Mouse (Mus musculus) frontal cortex, postnatal 25 days (tissue): ENCODE results near the gene Wdr72.

ENCODE experiments used
- DNase-seq, 2 experiments: peaks; one replicate each; pipeline ENCODE4 v3.0.0; 2022; ENCODE audit warnings: low spot score in 2 of 2

Wdr72 gene

GRCm38 (mm10) chr9:74241292-74241691 is 131.1 kb downstream of the Wdr72 start:
- DNase-seq = no peak

GRCm38 (mm10) chr9:74248084-74248483 is 137.9 kb downstream of the Wdr72 start:
- no peak for DNase-seq

DNA sequence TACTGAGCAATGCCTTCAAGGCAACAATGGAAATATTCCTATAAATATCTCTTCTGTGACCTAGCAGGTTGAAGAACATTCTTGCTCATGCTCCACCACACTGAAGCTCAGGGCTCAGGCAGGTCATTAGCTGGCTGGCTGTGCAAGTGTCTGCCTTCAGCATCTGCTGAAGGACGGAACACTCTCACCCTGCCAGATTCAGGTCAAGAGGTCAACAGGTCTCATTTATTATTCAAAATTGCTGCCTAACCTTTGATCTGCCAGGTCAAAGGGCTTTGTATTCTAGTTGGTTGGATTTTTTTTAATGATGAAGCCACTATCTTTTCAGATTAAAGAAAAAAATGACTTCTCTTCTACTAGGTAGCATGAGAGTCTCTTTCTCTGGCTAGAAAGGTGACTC is 139.3 kb downstream of the Wdr72 start:
- DNase-seq = no peak

DNA sequence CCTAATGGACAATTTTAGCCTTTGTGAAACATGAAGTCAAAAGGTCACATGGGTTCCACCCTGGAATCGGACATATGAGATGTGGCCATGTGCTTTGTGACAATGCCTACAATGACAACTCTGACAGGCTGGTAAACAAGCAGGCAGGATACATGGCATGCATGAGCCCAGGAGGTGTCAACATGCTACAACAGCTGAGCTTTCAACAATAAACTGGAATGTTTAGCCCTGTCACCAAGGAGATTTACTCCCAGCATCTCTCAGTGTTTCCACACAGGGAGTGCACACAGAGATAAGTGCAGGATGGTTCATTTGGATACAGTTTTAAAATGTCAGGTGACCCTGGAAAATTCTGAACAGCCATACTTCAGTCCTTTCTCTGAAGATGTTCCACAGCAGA is 140.4 kb downstream of the Wdr72 start:
- DNase-seq = no peak

DNA sequence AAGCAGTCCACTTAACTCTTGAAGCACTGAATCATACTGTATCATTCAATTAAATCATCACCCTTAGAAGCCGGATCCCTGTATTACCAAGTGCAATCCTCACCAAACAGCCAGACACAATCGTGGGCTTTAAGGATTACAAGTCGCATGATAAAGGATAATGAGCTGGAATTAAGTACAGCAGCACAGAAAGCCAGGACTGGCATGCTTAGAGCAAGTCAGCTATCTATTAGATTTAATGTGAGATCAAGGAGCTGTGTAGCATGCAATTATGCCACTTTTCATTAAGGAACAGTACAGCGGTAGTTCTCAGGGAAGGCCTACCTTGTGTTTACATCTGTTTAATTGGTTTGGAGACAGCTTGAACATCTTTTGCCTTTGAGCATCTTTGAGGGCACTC is 148.2 kb downstream of the Wdr72 start:
- no peak for DNase-seq

DNA sequence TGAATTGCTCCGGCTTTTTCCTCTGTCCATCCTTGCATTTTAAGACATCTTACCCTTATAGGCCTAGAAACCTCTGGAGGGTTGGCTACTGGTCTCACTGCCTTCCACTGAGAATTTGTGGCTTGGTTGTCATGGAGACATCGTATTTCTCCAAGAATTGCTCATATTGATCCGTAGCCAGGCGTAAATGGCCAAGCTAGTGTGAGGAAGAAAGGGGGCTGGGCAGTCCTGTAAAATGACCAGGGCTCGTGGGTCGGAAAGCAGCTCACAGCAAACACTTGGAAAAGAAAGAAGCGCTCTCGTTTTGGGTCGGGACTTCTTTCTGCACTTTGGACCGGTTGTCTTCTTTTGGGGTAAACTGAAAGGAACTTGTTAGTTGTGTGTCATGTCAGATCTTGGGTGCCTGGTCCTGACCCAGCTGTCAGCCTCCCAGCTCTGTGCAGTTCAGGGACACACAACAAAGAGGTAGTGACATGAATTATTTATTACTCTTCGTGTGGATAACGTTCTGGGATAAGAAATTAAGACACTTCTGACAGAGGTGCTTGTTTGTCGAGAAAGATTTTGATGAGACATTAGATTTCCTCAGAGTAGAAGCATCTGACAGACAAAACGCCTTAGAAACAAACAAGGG is 167.7 kb downstream of the Wdr72 start:
- DNase-seq = no peak

- DNase-seq = no peak
Measured at GRCm38 (mm10) chr9:74282072-74282471, 171.9 kb downstream of the Wdr72 start.

GRCm38 (mm10) chr9:74286210-74286609 is 176.1 kb downstream of the Wdr72 start:
- no peak for DNase-seq

DNA sequence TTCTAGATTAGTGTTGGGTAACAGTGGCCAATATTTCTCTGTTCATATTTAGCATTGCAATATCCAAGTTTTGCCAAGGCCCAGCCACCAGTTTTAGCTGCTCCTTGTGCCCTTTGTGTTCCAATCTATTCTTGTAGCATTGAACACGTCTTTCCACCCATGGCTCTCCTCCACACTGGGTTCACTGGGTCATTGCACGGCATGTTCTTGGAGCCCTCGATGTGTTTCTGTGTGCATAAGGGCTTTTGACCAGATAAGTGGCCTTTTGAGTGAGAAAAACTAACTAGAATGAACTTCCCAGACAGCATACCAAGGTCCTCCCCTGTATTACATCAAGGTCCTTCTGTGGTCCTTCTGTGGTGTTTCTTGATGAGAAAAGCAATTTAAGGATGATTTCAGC is 184.3 kb downstream of the Wdr72 start:
- DNase-seq = no peak

DNA sequence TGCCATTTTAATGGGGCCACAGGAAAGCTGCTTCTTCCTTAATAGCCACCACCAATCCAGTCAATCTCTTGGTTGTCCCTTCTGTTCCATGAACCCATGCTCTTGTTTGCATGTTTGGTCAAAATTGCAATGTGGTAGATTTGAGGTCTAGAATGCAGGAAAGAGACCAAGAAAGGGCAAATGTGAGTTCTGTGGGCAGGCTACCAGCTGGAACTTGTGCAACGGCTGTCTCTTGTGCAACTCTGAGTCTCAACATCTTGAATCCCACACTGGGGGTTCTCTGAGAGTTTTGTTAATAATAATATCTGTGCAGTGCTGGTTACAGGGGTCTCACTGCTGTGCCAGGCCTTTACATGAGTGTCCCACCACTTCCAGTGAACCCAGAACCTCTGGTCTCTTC is 208.6 kb downstream of the Wdr72 start:
- DNase-seq = no peak

GRCm38 (mm10) chr9:74324089-74324924 is 214.2 kb downstream of the Wdr72 start:
- DNase-seq = no peak

- DNase-seq = no peak
Measured at GRCm38 (mm10) chr9:74324925-74325295, 214.8 kb downstream of the Wdr72 start.

GRCm38 (mm10) chr9:74325981-74326380 is 215.8 kb downstream of the Wdr72 start:
- DNase-seq = no peak

DNA sequence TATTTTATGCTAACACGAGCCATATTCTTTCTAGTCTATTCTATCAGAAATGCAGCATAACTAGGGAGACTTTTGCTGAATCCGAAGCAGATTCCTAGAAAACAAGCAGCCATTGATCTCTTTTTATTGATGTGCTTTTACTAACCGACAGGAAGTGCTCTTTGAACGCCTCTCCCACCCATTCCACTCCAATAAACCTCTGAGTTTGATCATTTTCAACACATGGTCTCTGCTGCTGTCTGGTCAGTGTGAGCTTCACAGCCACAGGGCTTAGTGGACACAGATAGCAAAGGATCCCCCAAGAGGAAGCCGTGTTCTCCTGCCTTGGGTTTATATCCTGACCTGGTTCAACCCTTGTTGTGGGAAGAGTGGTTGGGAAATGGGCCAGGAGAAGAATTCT is 218.7 kb downstream of the Wdr72 start:
- no peak for DNase-seq

DNA sequence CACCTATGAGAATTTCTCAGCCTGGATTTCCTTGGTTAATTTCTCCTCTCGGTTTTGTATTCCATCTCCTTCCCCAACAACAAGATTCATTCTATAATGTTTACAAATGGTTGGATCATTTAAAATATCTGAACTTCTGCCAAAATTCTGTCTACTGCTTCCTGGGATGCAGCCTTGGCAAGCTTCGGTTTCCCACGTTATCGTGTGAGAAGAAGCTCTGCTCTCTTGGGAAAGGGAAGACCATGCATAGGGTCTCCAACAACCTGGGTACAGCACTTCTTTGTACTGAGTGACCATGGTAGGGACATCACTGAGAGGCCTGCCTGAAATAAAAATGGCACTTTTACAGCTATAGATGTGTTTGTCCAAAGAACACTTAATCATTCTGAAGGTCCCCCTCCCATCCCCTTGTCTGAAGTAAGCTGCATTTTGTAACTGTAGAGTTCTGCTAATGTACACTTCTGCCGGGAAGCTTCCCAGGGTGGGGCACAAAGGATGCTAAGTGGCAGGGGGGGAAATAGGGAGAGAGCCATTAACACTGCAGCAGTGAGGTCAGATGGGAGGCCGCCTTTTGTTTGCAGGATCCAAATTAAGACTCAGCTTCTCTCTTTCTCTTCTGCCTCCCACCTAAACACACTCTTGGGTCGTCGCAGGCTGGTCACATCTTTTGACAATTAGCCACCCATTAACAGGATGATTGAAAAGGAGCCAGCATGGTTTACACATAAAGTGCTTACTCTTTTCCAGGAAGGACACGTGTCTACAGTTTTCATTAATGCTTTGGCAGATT is 220.7 kb downstream of the Wdr72 start:
- DNase-seq = no peak

GRCm38 (mm10) chr9:74332321-74332720 is 222.2 kb downstream of the Wdr72 start:
- DNase-seq = no peak
